Mouse (Mus musculus) CD4-positive, CD25-positive, alpha-beta regulatory T cell, adult 2 months (primary cell): Measurements from ENCODE around the gene Obsl1.

Source experiments
- DNase-seq: peaks from one replicate; pipeline ENCODE4 v3.0.0-alpha.2; 2012; ENCODE audit warnings: low read depth, low spot score

The Obsl1 gene

DNA sequence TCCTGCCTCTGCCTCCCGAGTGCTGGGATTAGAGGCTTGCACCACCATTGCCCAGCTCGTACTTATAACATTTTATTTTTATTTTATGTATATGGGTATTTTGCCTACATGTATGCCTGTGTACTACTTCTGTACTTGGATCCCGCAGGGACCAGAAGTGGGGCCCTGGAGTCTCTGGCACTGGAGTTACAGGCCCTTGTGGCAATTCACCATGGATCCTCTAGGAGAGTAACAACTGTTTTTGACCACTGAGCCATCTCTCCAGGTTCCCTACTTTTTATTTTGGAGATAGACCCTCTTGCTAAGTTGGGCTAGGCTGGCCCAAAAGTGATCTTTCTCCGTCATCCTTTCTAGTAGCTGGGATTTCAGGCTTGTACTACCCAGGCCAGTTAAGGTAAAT lies 12.2 kb upstream of the Obsl1 start:
- no peak for DNase-seq

DNA sequence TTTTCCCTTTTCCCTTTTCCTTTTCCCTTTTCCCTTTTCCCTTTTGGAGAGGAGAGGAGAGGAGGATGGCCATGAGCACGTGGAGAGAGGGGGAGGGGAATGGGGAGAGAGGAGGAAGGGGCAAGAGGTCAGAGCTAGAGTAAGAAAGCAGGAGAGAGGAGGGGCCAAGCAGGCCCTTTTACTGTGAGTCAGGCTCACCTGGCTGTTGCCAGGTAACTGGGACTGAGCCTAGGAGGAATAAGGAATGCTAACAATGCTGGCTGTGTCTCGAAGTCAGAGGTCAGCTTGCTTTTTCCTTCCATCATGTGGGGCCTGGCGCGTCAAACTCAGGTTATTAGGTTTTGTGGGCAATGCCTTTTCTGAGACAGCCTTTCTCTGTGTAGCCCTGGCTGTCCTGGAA lies 11.7 kb upstream of the Obsl1 start:
- DNase-seq = no peak

DNA sequence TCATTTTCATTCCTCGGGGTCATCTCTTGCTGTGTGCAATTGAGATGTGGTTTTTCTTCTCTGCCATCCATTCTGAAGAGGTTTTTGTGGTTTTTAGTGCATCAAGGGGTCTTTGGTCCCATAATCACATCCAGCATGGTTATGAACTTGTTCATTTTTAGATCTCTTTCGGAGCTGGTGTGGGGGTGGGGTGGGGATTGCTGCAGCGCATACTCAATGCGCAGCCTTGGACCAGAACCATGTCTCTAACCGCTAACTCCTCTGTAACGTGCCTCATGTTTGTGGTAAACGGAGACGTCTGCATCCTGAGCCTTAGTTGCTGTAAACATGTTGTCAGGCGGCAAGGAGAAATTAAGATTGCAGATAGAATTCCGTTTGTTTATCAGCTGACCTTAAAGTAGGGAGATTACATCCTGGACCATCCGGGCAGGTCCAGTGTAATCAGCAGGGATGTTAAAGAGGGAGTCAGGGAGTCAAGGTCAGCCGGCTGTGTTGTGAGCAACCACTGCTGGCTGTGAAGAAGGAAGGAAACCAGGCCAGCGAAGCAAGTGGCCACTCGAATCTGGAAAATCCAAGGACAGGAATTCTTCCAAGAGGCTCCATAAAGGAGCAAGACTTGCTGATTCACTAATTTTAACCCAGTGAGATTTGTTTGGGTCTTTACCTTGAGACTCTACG lies 10.6 kb upstream of the Obsl1 start:
- no peak for DNase-seq

DNA sequence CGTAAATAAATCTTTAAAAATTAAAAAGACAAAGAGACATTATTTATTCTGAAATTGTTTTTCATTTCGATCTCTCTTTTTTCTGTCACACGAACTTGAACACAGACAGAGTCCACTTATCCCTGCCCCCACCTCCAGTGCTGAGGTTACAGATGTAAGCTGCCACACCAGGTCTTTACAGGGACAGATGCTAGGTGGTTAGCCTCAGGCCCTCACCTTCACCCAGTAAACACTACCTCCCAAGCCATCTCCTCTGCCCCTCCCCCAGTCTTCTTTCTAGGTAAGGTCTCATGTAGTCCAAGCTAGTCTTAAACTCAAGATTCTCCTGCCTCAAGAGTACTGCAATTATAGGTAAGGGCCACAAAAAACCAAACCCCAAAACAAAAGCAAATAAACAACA lies 6.3 kb upstream of the Obsl1 start:
- no peak for DNase-seq

DNA sequence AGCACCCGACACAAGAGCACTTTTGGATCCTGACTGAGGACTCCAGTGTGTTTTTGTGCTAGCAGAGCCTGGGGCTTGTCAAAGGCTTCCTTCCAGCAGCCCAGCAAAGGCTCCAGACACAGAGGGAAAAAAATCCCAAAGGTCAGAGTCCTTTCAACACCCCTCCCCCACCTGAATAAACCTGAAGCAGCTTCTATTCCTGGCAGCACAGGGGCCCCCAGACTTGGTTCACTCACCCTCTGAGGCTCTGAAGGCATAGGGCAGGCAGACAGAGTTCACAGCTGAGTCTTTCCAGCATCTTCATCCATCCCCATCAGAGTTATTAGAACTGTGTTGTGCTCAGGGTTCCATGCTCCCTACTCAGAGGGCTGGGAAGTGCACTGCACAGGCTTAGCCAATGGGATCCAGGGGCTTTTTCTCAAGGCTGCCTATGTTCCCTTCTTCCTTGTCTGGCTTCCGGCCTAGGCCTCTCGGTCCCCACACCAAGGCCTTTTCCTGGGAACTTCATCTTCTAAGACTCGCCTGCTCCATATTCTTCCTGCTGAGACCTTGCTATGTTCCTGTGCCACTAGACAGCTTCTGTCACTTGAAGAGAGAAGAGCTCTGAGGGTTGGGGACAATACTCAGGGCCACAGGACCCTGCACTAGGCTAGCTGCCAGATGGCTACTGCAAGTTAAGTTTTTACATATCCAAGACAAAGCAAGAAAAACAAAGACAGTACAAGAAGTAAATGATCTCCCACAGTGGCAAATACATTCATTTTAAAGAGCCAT lies 5.4 kb upstream of the Obsl1 start:
- DNase-seq = no peak

DNA sequence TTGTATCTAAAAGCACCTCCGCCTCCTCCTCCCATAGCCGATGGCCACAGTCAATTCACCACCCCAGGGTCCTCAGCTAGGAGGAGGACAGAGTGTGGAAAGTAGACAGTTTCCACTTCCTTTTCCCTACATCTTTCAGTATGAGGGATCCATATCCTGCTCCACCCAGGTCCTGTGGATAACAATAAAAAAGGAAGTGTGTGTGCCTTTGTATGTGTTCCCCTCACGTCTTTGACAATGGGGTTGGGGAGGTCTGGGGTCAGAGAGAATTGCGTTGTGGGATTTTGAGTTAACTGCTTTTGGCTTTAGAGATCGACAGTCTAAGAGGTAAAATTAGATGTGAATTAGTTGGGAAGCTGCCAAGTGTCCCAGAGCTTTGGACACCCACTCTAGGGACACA lies 3.9 kb upstream of the Obsl1 start:
- DNase-seq = no peak

DNA sequence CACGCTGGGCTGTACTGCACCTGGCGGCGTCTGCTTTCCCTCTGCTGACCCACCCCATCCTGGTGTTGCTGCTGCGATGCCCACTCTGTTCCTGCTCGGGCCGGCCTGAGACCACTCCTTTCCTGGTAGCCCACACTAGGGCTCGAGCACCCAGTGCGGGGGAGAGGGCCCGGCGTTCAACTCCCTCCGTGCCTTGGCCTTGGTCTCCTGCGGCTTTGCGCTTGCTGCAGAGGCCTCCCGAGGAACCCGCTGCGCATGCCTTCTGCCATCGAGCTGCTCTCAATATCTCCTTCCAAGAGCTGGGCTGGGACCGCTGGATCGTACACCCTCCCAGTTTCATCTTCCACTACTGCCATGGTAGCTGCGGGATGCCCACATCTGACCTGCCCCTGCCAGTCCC lies 3.3 kb upstream of the Obsl1 start:
- no peak for DNase-seq

DNA sequence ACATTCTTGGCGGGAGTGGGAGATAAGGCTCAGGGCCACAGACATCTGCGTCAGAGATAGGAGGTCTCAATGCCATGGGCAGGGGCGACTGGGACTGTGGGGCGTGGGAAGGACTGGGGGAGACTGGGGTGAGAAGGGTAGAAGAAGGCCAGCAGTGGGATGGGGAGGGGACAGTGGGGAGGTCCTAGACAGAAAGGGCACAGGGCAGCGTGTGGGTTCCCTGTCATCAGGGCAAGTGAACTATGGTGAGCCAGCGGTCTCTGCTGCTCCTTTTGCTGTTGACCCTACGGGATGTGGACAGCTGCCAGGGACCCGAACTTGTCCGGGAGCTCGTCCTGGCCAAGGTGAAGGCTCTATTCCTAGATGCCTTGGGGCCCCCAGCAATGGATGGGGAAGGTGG lies 754 bp upstream of the Obsl1 start, which contains the start of gene Inha:
TSS of gene Inha (plus strand) at position 72 of the 400 bp plus-strand sequence.
- DNase-seq = no peak

DNA sequence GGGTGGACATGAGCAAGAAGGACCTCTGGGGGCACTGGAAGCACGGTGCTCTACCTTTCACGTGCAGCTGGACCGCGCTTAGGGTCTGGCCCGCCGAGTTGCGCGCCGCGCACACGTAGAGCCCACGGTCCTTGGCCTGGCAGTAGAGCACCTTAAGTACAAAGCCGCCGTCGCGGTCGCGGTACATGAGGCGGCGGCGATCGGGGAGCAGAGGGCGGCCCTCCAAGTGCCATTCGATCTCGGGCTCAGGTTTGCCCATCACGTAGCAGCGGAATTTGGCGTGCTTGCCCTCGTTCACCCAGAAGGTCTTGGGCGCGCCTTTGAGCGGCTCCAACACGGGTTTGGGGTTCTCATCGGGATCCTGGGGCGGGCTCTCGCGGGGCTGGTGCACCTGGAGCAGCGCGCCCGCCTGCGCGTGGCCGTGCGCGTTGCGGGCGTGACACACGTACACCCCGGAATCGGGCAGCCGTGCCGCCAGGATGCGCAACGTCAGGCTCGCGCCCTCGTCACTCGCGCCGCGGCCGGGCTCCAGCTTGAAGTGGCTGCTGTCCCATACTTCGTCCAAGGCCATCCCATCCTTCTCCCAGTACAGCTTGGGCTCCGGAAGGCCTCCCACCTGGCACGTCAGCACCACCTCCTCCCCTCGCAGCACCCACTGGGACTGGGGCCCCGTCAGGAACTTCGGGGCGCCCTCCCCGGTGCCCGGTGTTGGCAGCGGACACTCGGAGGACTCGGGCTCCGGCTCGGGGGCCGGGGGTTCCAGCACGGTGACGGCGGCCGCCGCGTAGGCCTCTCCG lies 895 bp downstream of the Obsl1 start:
- no peak for DNase-seq

DNA sequence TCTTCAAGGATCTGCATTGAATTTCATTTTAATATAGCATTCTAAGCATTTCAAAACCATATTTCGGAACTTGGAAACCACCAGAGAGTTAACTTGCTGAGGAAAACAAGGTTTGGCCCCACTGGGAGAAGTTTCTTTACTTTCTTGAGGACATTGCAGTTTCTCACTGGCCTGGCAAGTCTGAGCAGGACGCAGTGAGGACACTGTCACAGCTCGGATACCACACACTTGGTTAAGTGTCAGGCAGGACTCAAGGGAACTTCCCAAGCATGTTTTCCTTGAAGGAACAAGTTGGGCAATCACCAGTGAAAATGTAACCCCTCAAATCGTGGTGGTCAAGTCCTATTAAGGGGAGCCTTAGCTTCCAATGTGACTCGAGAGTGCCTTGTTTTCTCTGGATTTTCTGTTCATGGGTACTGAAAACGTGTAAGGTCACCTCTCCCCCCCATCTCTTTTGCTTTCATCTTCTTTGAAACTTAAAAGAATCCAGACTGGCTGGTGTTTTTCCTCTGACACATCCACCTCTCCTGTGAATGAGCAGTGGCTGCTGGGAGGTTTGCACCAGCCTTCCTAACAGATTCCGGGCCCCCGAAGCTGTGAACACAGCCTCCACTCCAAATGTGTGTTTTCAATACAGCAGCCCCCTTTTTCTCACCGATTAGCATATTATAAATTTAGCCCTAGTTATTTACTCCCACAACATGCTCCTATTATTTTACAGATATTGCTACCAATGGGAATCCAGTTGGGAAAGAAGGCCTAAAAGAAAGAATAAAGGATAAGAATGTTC lies 1.8 kb downstream of the Obsl1 start:
- DNase-seq = no peak

DNA sequence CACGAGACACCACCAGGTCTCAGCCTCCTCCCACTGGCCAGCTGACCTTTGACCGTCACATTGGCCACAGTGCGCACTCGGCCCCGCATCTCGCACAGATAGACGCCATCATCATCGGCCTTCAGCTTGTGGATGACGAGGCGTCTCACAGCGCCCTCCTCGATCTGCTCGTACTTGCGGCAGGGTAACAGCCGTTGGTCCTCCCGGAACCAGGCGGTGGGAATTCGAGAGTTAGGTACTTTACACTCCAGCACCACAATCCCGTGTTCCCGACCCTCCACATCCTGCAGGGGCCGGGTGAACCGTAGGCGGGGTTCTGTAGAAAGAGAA lies 2.6 kb downstream of the Obsl1 start:
- DNase-seq = no peak

DNA sequence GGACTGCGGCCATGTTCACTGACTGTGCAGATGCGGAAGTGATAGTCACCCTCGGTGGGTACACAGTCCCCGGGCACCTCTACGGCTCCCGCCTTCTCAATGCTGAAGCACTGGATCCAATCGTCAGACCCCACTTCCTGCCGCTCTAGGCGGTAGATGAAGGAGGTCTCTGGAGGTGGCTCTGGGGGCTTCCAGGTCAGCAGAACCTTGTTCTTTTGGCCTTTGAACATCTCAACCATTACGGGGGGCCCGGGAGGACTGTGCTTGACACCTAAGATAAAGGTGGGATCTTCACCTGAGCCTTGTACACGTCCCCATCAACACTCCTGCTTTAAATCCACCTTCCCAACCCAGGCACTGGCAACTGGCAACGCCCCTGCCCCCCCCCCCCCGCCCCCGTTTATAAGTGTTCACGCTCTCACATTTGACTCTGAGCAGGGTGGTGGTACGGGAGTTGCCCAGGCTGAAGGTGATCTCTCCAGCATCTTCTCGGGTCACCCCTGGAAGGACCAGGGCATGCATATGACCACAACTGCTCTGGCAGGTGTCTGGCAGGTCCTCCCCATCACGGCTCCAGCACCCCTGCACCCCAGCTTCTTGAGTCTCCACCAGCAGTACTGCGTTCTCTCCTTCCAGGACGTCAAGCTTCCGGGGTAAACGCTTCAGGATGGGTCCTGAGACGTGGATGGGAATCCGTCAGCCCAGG lies 3.2 kb downstream of the Obsl1 start:
- DNase-seq = no peak

DNA sequence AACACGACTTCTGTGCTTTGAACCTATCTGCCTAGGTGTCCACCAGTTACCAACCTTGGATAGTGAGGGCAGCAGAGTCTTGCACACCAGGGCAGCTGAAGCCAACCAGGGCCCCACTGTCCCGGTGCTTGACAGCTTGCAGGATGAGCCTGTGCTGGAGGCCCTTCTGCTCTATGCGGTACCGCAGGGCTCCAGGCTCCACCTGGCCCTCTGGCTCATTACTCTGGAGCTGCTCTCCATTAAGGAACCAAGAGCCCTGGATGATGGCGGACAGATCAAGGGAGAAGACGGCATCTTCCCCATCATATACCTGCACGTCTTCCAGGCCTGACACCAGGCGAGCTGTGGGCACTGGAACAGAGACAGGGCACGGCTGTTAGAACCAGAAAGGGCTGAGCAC lies 4.3 kb downstream of the Obsl1 start:
- no peak for DNase-seq

DNA sequence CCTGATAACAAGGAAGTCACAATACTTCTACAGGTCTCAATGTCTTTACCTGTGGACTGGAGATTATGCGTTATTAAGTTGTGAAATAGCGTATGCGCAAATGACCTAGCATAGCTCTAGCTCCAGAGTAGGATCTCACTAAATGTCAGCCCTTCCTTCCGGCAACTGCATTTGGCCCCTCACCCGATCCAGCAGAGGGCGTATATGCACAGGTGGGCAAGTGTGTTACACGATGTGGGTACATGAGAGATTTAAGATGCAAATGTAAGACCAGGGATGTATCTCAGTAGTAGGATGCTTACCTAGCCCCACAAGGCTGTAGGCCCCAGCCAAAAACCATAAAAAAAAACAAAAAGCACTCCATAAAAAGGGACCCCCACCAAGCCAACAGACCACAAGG lies 6.8 kb downstream of the Obsl1 start:
- no peak for DNase-seq

DNA sequence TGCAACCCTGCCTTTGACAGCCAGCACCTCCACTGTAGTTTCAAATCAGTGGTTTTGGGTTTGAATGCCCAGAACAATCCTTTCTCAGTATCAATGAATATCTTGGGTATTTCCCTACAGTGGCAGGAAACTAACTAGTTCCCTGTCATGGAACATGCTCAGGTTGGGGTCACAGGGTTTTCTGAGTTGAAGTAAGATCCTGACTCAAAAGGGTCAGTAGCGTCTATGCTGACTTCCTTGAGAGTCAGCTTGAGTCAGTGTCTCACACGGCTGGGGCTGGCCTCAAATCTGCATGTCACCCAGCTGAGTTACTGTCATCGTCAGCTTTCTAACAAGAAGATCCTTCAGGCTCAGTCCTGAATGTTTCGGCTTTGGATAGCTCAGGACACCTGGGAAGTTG lies 7.4 kb downstream of the Obsl1 start:
- DNase-seq = no peak

DNA sequence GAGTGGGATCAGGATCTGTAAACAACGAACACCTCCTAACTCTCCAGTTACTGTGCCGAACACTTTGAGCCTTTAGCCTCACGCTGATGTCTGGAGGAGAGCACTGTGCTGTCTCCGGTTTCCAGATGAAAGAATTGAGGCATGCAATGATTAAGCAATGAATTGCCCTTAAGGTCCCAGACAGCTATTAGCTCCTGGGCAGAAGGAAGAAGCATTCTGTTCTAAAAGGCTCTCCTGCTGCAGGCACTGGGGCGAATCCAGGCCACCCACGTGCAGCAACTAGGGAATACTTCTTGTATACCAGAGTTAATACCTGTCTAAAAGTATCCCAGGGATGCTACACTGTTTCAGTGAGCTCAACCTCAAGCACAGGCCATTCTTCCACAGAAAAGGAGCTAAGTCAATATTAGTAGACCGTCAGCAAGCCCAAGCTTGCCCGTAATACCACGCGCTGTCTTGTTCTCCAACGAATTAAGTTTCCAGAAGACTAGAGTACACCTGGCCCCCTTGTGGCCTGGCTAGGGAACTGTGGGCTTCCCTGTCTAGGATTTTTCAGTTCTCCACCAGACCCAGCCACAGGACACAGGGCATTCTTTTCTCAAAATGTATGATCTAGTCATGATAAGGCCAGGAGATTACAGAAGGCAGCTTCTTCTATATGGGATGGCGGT lies 11.2 kb downstream of the Obsl1 start:
- DNase-seq = peak; percentile 39

DNA sequence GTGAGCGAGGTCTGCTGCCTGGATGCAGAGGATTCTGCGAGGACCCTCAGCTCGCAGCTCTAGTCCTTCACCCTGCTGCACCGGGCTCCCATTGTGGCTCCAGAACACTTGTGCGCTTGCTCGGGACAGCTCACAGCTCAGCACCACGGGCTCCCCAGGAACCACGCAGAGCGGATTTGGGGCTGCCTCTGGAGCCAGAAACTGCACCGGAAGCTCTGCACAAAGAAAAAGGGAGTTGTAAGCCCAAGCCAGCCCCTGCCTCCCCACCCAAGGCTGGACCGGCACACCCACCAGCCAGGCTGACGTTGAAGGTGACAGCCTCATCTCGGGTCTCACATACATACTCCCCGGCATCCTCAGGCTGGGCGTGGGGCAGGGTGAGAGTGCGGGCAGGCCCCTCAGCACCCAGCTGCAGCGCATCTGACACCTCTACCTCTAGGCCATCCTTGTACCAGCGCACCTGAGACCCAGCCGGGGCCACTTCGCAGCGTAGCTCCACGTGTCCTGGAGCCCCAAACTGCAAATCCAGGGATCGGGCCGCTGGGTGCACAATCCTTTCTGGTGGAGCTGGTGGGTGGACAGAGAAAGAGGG lies 13.6 kb downstream of the Obsl1 start:
- DNase-seq = no peak

DNA sequence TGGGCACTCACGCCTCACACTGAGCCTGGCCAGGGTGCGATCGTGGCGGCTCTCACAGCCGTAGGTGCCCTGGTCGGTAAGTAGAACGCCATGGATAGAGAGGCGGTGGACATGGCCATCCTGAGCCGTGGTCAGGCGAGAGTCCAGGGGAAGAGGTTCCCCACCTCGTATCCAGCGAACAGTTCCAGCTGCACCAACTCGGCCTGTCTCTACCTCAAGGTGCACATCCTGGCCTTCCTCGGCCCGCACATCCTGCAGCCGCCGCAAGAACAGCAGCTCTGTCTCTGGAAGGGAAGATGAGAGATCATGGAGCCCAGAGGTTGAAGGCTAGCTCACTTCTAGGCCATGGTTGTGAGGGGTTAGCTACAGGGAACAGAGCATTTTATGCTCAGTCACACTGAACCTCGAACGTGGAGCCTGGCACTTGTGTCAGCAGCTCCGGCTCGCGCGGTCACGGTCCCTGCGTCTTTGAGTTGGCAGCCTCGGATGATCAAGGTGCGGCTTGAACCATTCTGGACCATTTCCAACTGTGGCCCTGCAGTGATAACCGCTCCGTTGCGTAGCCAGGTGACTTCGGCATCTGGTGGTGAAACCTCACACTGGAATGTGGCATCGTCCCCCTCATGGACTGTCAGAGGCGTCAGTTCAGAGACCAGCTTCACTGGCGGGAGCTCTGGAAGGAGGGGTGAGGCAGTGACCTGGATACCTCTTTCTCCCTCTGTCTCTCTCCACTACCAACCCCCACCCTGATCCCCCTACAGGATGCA lies 15.3 kb downstream of the Obsl1 start:
- DNase-seq = no peak

DNA sequence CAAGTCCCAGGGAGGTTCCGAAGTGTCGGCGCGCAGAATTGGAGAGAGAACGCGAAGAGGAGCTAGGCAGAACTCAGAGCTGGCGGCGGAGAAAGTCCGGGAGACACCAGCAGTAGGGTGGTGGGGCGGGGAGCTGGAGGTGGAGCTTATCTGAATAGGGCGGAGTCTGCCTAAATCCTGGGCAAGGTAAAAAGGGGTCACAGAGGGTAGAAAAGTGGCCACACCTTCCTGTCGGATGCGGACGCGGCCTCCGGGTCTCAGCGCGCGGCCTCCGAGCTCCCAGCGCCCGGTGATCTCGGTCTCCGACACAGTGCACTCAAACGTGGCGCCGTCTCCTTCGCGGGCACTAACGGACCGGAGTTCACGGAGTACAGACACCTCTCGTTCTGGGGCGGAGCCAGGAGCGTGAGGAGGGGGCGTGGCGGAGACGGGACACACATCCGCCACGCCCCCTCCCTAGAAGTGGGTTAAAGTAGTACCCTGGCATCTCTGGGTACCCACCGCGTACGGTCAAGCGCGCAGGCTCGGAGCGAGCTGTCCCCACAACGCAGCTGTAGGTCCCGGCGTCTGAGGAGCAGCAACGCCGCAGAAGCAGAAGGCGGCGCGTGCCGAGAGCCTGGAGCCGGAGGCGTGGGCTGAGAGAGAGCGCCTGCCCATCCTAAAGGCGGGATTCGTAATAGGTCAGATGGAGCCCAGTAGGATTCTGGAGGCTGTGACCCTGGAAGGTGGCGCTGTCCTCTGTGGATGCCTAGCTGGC lies 18.7 kb downstream of the Obsl1 start:
- DNase-seq = peak; percentile 82
